Mouse (Mus musculus) naive thymus-derived CD4-positive, alpha-beta T cell, adult 2 months (primary cell): Measurements from ENCODE around the gene Klhl11.
A peak's percentile ranks its signal among the peaks of the same experiment; 100 is the strongest.

Source experiments
- DNase-seq: peaks from one replicate; pipeline ENCODE4 v3.0.0-alpha.2; 2011; ENCODE audit warnings: low read depth

Gene Klhl11

GRCm38 (mm10) chr11:100471352-100472196 lies 967 bp downstream of the Klhl11 start:
- DNase-seq, result no peak

GRCm38 (mm10) chr11:100465833-100466232 lies 6.7 kb downstream of the Klhl11 start:
- no peak for DNase-seq

GRCm38 (mm10) chr11:100465229-100465792 lies 7.2 kb downstream of the Klhl11 start:
- no peak for DNase-seq

GRCm38 (mm10) chr11:100462699-100463098 lies 9.8 kb downstream of the Klhl11 start:
- no peak for DNase-seq

- no peak for DNase-seq
Observed at GRCm38 (mm10) chr11:100457711-100458110, 14.8 kb downstream of the Klhl11 start.

GRCm38 (mm10) chr11:100457247-100457646 lies 15.3 kb downstream of the Klhl11 start:
- DNase-seq, result no peak

- DNase-seq, result no peak
Observed at GRCm38 (mm10) chr11:100442625-100443024, 29.9 kb downstream of the Klhl11 start.

- no peak for DNase-seq
Observed at GRCm38 (mm10) chr11:100441797-100442196, 30.7 kb downstream of the Klhl11 start, which contains the start of the genes Nt5c3b and Klhl10. Nt5c3b (minus strand) TSS chr11:100441808. Klhl10 (plus strand) TSS chr11:100441917.

GRCm38 (mm10) chr11:100440691-100441522 lies 31.6 kb downstream of the Klhl11 start:
- DNase-seq, result peak; percentile 89

- DNase-seq, result no peak
Observed at GRCm38 (mm10) chr11:100437901-100438300, 34.6 kb downstream of the Klhl11 start.

GRCm38 (mm10) chr11:100435678-100436246 lies 36.8 kb downstream of the Klhl11 start:
- DNase-seq, result no peak

GRCm38 (mm10) chr11:100432002-100432401 lies 40.5 kb downstream of the Klhl11 start:
- DNase-seq, result no peak

GRCm38 (mm10) chr11:100430052-100430451 lies 42.5 kb downstream of the Klhl11 start:
- no peak for DNase-seq

GRCm38 (mm10) chr11:100428612-100429199 lies 43.8 kb downstream of the Klhl11 start:
- no peak for DNase-seq

- no peak for DNase-seq
Observed at GRCm38 (mm10) chr11:100426820-100427219, 45.7 kb downstream of the Klhl11 start.

- DNase-seq, result peak; percentile 56
Observed at GRCm38 (mm10) chr11:100425851-100426250, 46.7 kb downstream of the Klhl11 start.

- no peak for DNase-seq
Observed at GRCm38 (mm10) chr11:100423836-100424235, 48.7 kb downstream of the Klhl11 start.

- no peak for DNase-seq
Observed at GRCm38 (mm10) chr11:100421537-100421936, 51.0 kb downstream of the Klhl11 start.

- peak; percentile 55 for DNase-seq
Observed at GRCm38 (mm10) chr11:100414914-100415822, 57.4 kb downstream of the Klhl11 start, which contains the start of gene Fkbp10. Fkbp10 (plus strand) TSS chr11:100415697.
